Mouse (Mus musculus) bone marrow, adult 2 months (tissue): Measurements from ENCODE around the gene Milr1.

Experiments
- CTCF ChIP-seq: fragments of 200-500 bp; IDR thresholded peaks from 2 replicates; pipeline ENCODE4 v1.5.1; 2011; ENCODE audit warnings: low read length, control low read depth; ENCODE audit not compliant: control insufficient read depth, insufficient read depth
- POLR2A ChIP-seq: fragments of 200-500 bp; IDR thresholded peaks from 2 replicates; pipeline ENCODE4 v1.6.1; 2011; ENCODE audit warnings: low read depth, mild to moderate bottlenecking, control low read depth, low read length, borderline replicate concordance; ENCODE audit not compliant: control insufficient read depth

DNA sequence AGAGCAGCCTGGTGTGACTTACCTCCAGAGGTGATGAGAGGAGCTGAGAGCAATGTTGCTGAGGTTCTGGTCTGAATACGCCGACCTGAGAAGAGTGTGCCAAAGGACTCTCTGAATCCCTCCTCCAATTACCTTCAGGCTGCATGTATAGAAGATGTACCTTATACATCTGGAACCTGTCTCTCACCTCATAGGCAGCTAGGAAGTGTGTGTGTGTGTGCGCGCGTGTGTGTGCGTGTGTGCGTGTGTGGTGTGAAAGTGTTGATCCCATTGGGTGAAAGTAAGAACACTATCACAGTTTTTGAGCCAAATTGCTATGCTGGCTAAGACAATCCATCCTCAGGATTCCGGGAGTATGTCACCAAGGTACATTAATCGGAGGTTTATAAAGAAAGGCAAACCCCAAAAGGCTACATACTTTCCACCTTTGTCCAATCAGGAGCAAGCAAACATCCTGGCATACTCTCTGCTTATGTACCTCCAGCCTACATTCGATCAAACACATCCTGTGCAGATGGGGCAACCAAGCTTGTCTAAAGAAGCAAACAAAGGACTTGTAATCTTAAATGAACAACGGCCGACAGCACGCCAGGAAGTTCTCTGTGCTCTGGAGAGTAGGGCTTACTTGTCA lies 790 bp upstream of the Milr1 start, which contains the start of gene Pecam1:
- no peak for TF ChIP-seq CTCF
- TF ChIP-seq POLR2A, result no peak
